ENCODE assay signal across 29 mouse cellular contexts in genomic region chr1:121390003-121390402, GRCm38 (mm10). TPM values are rescaled to one million over a fixed set of nuclear protein-coding genes. Genes with fewer than 3 reads are reported as not detected.
DNase-seq lines count a peak whose midpoint lies in the region; ATAC-seq and TF ChIP-seq lines count a peak whose summit lies in the region.
"Had no signal": no experiment of that assay in that cellular context is flagged by ENCODE, and none has a peak within 500 bp of the region (broad histone marks: within the 10 kb centered on the region; RNA-seq: fewer than 3 reads in every experiment).

No protein-coding gene starts in this region.

- TF ChIP-seq POLR2A in brain, embryonic 14.5 days (IDR thresholded peaks at IDR 0.05; ENCODE audit: borderline replicate concordance, extremely low read depth, insufficient read depth, insufficient read length, poor library complexity, severe bottlenecking), result no peak

- H3K9me3 ChIP-seq in forebrain, embryonic 13.5 days (replicated peaks), result no peaks in the 10 kb centered on the region
- no peaks in the 10 kb centered on the region for H3K9me3 ChIP-seq in forebrain, postnatal 0 days (ENCODE audit: low read length)
- no peaks in the 10 kb centered on the region for H3K9me3 ChIP-seq in hindbrain, postnatal 0 days (ENCODE audit: low read length)
- H3K9me3 ChIP-seq in hindbrain, embryonic 11.5 days (ENCODE audit: control insufficient read depth, low read length), result no peaks in the 10 kb centered on the region
- no peaks in the 10 kb centered on the region for H3K9me3 ChIP-seq in midbrain, embryonic 16.5 days (replicated peaks; ENCODE audit: control insufficient read depth, low read length, poor library complexity, severe bottlenecking)
- H3K9me3 ChIP-seq: embryonic facial prominence, embryonic 10.5 days; embryonic facial prominence, embryonic 15.5 days; G1E; heart, embryonic 10.5 days; heart, embryonic 15.5 days; limb, embryonic 10.5 days; limb, embryonic 15.5 days; liver, embryonic 13.5 days had no signal

- DNase-seq in forebrain, postnatal 0 days, result no peak
- peak; percentile 30 for DNase-seq in hindbrain, postnatal 0 days (ENCODE audit: low spot score)
- DNase-seq in hindbrain, embryonic 11.5 days (ENCODE audit: low spot score), result no peak
- DNase-seq in brain, embryonic 14.5 days (ENCODE audit: low read depth), result peak; percentile 86
- no peak for DNase-seq in kidney, postnatal 25 days
- DNase-seq: adrenal gland, adult 8-10 months; cerebellum, adult 8-10 months; cerebellum, postnatal 25 days; gastrocnemius, postnatal 25 days; heart, adult 11 months; kidney, adult 18-20 months; layer of hippocampus, adult 9-11 months; liver, embryonic 13.5 days; lung, adult 18-20 months; lung, postnatal 4 days; right cerebral cortex, adult 18-20 months; thymus, adult 18-20 months had no signal

- peaks cover 52% of the 10 kb centered on the region for H3K4me1 ChIP-seq in forebrain, embryonic 13.5 days
- no peaks in the 10 kb centered on the region for H3K4me1 ChIP-seq in forebrain, postnatal 0 days (ENCODE audit: insufficient read depth)
- H3K4me1 ChIP-seq in hindbrain, postnatal 0 days (ENCODE audit: insufficient read depth, low read length), result no peaks in the 10 kb centered on the region
- H3K4me1 ChIP-seq in hindbrain, embryonic 11.5 days (replicated peaks; ENCODE audit: control insufficient read depth, insufficient read depth, low read length), result no peaks in the 10 kb centered on the region
- peaks cover 10% of the 10 kb centered on the region for H3K4me1 ChIP-seq in midbrain, embryonic 16.5 days (ENCODE audit: control insufficient read depth, insufficient read depth, low read length)
- H3K4me1 ChIP-seq: heart, embryonic 10.5 days; liver, embryonic 13.5 days had no signal

- H3K27me3 ChIP-seq in forebrain, embryonic 13.5 days, result no peaks in the 10 kb centered on the region
- H3K27me3 ChIP-seq in forebrain, postnatal 0 days (ENCODE audit: insufficient read depth, low read length), result no peaks in the 10 kb centered on the region
- H3K27me3 ChIP-seq in hindbrain, postnatal 0 days (ENCODE audit: insufficient read depth, low read length), result no peaks in the 10 kb centered on the region
- no peaks in the 10 kb centered on the region for H3K27me3 ChIP-seq in hindbrain, embryonic 11.5 days (ENCODE audit: control insufficient read depth, insufficient read depth, low read length)
- H3K27me3 ChIP-seq in midbrain, embryonic 16.5 days (ENCODE audit: control insufficient read depth, insufficient read depth, low read depth, low read length), result no peaks in the 10 kb centered on the region
- H3K27me3 ChIP-seq: embryonic facial prominence, embryonic 15.5 days; heart, embryonic 15.5 days; limb, embryonic 15.5 days; liver, embryonic 13.5 days; megakaryocyte, embryonic 14.5 days had no signal

- peak overlapping the region; percentile 40; the same call in 1 of the 2 replicates for H3K27ac ChIP-seq in forebrain, embryonic 13.5 days
- no peak overlapping the region for H3K27ac ChIP-seq in forebrain, postnatal 0 days (ENCODE audit: low read depth, low read length)
- H3K27ac ChIP-seq in hindbrain, postnatal 0 days, result no peak overlapping the region
- no peak overlapping the region for H3K27ac ChIP-seq in hindbrain, embryonic 11.5 days (ENCODE audit: low read depth, low read length)
- no peak overlapping the region for H3K27ac ChIP-seq in midbrain, embryonic 16.5 days (ENCODE audit: low read length)
- H3K27ac ChIP-seq: embryonic facial prominence, embryonic 10.5 days; embryonic facial prominence, embryonic 15.5 days; heart, embryonic 10.5 days; heart, embryonic 15.5 days; limb, embryonic 10.5 days; limb, embryonic 15.5 days; liver, embryonic 13.5 days; stomach, postnatal 0 days had no signal

- no peak overlapping the region for H3K9ac ChIP-seq in forebrain, embryonic 13.5 days
- no peak overlapping the region for H3K9ac ChIP-seq in forebrain, postnatal 0 days
- H3K9ac ChIP-seq in hindbrain, postnatal 0 days (replicated peaks; ENCODE audit: low read length), result no peak overlapping the region
- no peak overlapping the region for H3K9ac ChIP-seq in hindbrain, embryonic 11.5 days (ENCODE audit: low read depth, low read length)
- H3K9ac ChIP-seq in midbrain, embryonic 16.5 days (ENCODE audit: low read depth, low read length), result no peak overlapping the region
- H3K9ac ChIP-seq: embryonic facial prominence, embryonic 15.5 days; heart, embryonic 15.5 days; limb, embryonic 15.5 days; liver, embryonic 13.5 days had no signal

- WGBS in forebrain, embryonic 13.5 days, result 35% methylated on average over 5 of the region's 5 CpGs
- WGBS in forebrain, postnatal 0 days, result 24% methylated on average over 5 of the region's 5 CpGs
- WGBS in hindbrain, postnatal 0 days, result 28% methylated on average over 5 of the region's 5 CpGs
- WGBS in hindbrain, embryonic 11.5 days, result 85% methylated on average over 5 of the region's 5 CpGs
- WGBS in midbrain, embryonic 16.5 days, result 33% methylated on average over 5 of the region's 5 CpGs

- no peak overlapping the region for H3K4me3 ChIP-seq in forebrain, embryonic 13.5 days
- no peak overlapping the region for H3K4me3 ChIP-seq in forebrain, postnatal 0 days (ENCODE audit: low read depth, low read length)
- H3K4me3 ChIP-seq in hindbrain, postnatal 0 days (ENCODE audit: low read length), result no peak overlapping the region
- H3K4me3 ChIP-seq in hindbrain, embryonic 11.5 days (ENCODE audit: low read depth, low read length), result no peak overlapping the region
- no peak overlapping the region for H3K4me3 ChIP-seq in midbrain, embryonic 16.5 days (ENCODE audit: low read depth, low read length)
- H3K4me3 ChIP-seq: embryonic facial prominence, embryonic 10.5 days; embryonic facial prominence, embryonic 15.5 days; heart, embryonic 10.5 days; heart, embryonic 15.5 days; limb, embryonic 10.5 days; limb, embryonic 15.5 days; liver, embryonic 13.5 days; megakaryocyte, embryonic 14.5 days had no signal

- peak; percentile 61; the same call in 1 of the 2 replicates for ATAC-seq in forebrain, embryonic 13.5 days
- ATAC-seq in forebrain, postnatal 0 days, result no peak
- no peak for ATAC-seq in hindbrain, postnatal 0 days
- ATAC-seq in hindbrain, embryonic 11.5 days (ENCODE audit: low FRiP score), result no peak
- ATAC-seq in midbrain, embryonic 16.5 days, result peak; percentile 36; the same call in 1 of the 2 replicates
- ATAC-seq: lung, postnatal 0 days had no signal

- no peak for TF ChIP-seq CTCF in forebrain, postnatal 0 days (IDR thresholded peaks at IDR 0.05; ENCODE audit: low read depth)
- no peak for TF ChIP-seq CTCF in hindbrain, postnatal 0 days (IDR thresholded peaks at IDR 0.05; ENCODE audit: low read depth)
- no peak for TF ChIP-seq CTCF in brain, embryonic 14.5 days (IDR thresholded peaks at IDR 0.05; ENCODE audit: borderline replicate concordance, extremely low read depth, insufficient read depth, insufficient read length)

- no peak overlapping the region for H3K4me2 ChIP-seq in forebrain, embryonic 13.5 days
- no peak overlapping the region for H3K4me2 ChIP-seq in forebrain, postnatal 0 days (ENCODE audit: low read depth)
- H3K4me2 ChIP-seq in hindbrain, postnatal 0 days (ENCODE audit: low read depth, low read length), result no peak overlapping the region
- H3K4me2 ChIP-seq in hindbrain, embryonic 11.5 days (replicated peaks; ENCODE audit: low read depth, low read length), result no peak overlapping the region
- H3K4me2 ChIP-seq in midbrain, embryonic 16.5 days (ENCODE audit: low read length), result no peak overlapping the region
- H3K4me2 ChIP-seq: embryonic facial prominence, embryonic 15.5 days; heart, embryonic 15.5 days; limb, embryonic 15.5 days; liver, embryonic 13.5 days had no signal

- H3K36me3 ChIP-seq in forebrain, embryonic 13.5 days (ENCODE audit: poor library complexity, severe bottlenecking), result no peaks in the 10 kb centered on the region
- no peaks in the 10 kb centered on the region for H3K36me3 ChIP-seq in forebrain, postnatal 0 days (ENCODE audit: insufficient read depth)
- no peaks in the 10 kb centered on the region for H3K36me3 ChIP-seq in hindbrain, postnatal 0 days (ENCODE audit: insufficient read depth, low read length)
- no peaks in the 10 kb centered on the region for H3K36me3 ChIP-seq in hindbrain, embryonic 11.5 days (ENCODE audit: control insufficient read depth, insufficient read depth, low read length)
- no peaks in the 10 kb centered on the region for H3K36me3 ChIP-seq in midbrain, embryonic 16.5 days (ENCODE audit: control insufficient read depth, insufficient read depth, low read length)
- H3K36me3 ChIP-seq: embryonic facial prominence, embryonic 10.5 days; embryonic facial prominence, embryonic 15.5 days; G1E; heart, embryonic 10.5 days; heart, embryonic 15.5 days; limb, embryonic 10.5 days; limb, embryonic 15.5 days; liver, embryonic 13.5 days had no signal

RNA-seq across cellular contexts. Expression of gene Ccdc93, which starts 40.8 kb away (rescaled TPM):
- polyA plus RNA-seq in forebrain, embryonic 13.5 days (2015; fragmentation: Nextera tagmentation; extraction: Ambion mirVana), result 10.2 and 11.2 TPM in 2 replicates
- total RNA-seq in forebrain, postnatal 0 days (2014; rRNA removed), result 13.5 and 14.6 TPM in 2 replicates
- polyA plus RNA-seq in forebrain, postnatal 0 days (2015; fragmentation: Nextera tagmentation; extraction: Ambion mirVana), result 3.8 and 6.7 TPM in 2 replicates
- 14.6 and 15.4 TPM in 2 replicates for total RNA-seq in hindbrain, postnatal 0 days (2014; rRNA removed)
- polyA plus RNA-seq in hindbrain, postnatal 0 days (2015; fragmentation: Nextera tagmentation; extraction: Ambion mirVana), result 6.1 and 7.4 TPM in 2 replicates
- polyA plus RNA-seq in hindbrain, embryonic 11.5 days (2014; fragmentation: Nextera tagmentation; extraction: Ambion mirVana), result 8.7 and 11.1 TPM in 2 replicates
- 17.0 and 18.7 TPM in 2 replicates for polyA plus RNA-seq in brain, embryonic 14.5 days (2012; rRNA removed)
- 11.9 and 12.7 TPM in 2 replicates for polyA plus RNA-seq in midbrain, embryonic 16.5 days (2015; fragmentation: Nextera tagmentation; extraction: Ambion mirVana)

RNA-seq across cellular contexts. Expression of gene Insig2, which starts 57.6 kb away (rescaled TPM):
- 33.9 and 46.5 TPM in 2 replicates for polyA plus RNA-seq in forebrain, embryonic 13.5 days (2015; fragmentation: Nextera tagmentation; extraction: Ambion mirVana)
- 19.5 and 35.1 TPM in 2 replicates for total RNA-seq in forebrain, postnatal 0 days (2014; rRNA removed)
- 28.4 and 39.1 TPM in 2 replicates for polyA plus RNA-seq in forebrain, postnatal 0 days (2015; fragmentation: Nextera tagmentation; extraction: Ambion mirVana)
- total RNA-seq in hindbrain, postnatal 0 days (2014; rRNA removed), result 16.6 and 28.8 TPM in 2 replicates
- 46.0 and 48.0 TPM in 2 replicates for polyA plus RNA-seq in hindbrain, postnatal 0 days (2015; fragmentation: Nextera tagmentation; extraction: Ambion mirVana)
- polyA plus RNA-seq in hindbrain, embryonic 11.5 days (2014; fragmentation: Nextera tagmentation; extraction: Ambion mirVana), result 19.1 and 20.8 TPM in 2 replicates
- 37.0 and 38.2 TPM in 2 replicates for polyA plus RNA-seq in brain, embryonic 14.5 days (2012; rRNA removed)
- polyA plus RNA-seq in midbrain, embryonic 16.5 days (2015; fragmentation: Nextera tagmentation; extraction: Ambion mirVana), result 44.5 and 49.9 TPM in 2 replicates

Comparison
In these comparisons a context has a peak if more than half of its experiments do, and no peak if none do; other contexts are left out.
1. ATAC-seq: peak in forebrain, embryonic 13.5 days (single experiment) and midbrain, embryonic 16.5 days (single experiment); none in forebrain, postnatal 0 days (single experiment), hindbrain, postnatal 0 days (single experiment) and hindbrain, embryonic 11.5 days (single experiment).
2. DNase-seq: peak in hindbrain, postnatal 0 days (single experiment) and brain, embryonic 14.5 days (single experiment); none in forebrain, postnatal 0 days (single experiment), hindbrain, embryonic 11.5 days (single experiment) and kidney, postnatal 25 days (0 of 2).